Mouse (Mus musculus) heart, adult 2 months (tissue): ENCODE results near the gene Tapbp.
A peak's percentile ranks its signal among the peaks of the same experiment; 100 is the strongest.

Experiments
- CTCF ChIP-seq: fragments of 200-600 bp; IDR thresholded peaks from 2 replicates; pipeline ENCODE4 v1.8.1; 2022; ENCODE audit warnings: antibody characterized with exemption, mild to moderate bottlenecking, moderate library complexity
- POLR2A ChIP-seq: fragments of 200-500 bp; IDR thresholded peaks from 2 replicates; pipeline ENCODE4 v1.6.1; 2011; ENCODE audit warnings: mild to moderate bottlenecking, low read depth, low read length, control low read depth; ENCODE audit not compliant: insufficient read depth

DNA sequence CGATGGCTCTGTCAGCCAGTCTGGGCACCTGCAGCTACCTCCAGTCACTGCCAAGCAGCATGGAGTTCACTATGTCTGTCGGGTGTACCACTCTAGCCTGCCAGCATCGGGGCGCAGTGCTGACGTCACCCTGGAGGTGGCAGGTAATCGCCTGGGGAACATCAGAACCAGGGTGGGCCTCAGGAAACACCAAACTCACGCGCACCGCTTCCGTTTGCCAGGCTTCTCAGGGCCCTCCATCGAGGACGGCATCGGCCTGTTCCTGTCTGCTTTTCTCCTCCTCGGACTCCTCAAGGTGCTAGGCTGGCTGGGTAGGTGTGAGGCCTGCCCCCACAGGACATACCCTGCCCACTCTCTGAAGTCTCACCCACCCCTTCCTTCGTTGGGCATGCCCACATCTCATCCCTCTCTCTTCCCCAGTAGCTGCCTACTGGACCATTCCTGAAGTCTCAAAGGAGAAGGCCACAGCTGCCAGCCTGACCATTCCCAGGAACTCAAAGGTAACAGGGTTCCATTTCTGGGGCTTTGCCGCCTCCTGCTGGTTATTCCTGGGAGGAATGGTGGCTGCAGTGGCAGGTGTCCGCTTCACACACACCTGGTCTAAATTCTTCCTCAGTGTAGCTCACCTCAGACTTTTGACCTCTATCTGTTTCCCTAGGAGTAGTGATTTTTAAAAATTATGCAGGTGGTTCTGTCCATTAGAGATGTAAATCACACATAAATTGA, 10.7 kb downstream of the Tapbp start:
- peak; percentile 50 for TF ChIP-seq CTCF
- no peak for TF ChIP-seq POLR2A
